Mouse (Mus musculus) limb, embryonic 10.5 days (tissue): ENCODE results near the gene Rab1b. TPM values are rescaled to one million over a fixed set of nuclear protein-coding genes. Genes with fewer than 3 reads are reported as not detected.
A peak's percentile ranks its signal among the peaks of the same experiment; 100 is the strongest.

Experiments
- DNase-seq: peaks from one replicate; pipeline ENCODE4 v3.0.0-alpha.2; 2017; ENCODE audit warnings: low spot score
- H3K27ac ChIP-seq: fragments of 300-500 bp; sonication (generic); 2 replicates; pipeline ENCODE4 v1.5.1; 2016; ENCODE audit warnings: mild to moderate bottlenecking
- H3K27me3 ChIP-seq: fragments of 300-500 bp; sonication (generic); 2 replicates; pipeline ENCODE4 v1.6.1; 2016; ENCODE audit warnings: low read depth, mild to moderate bottlenecking; ENCODE audit not compliant: poor library complexity, severe bottlenecking
- H3K36me3 ChIP-seq: fragments of 300-500 bp; sonication (generic); 2 replicates; pipeline ENCODE4 v1.6.1; 2016; ENCODE audit warnings: mild to moderate bottlenecking, moderate library complexity
- H3K4me1 ChIP-seq: fragments of 300-500 bp; sonication (generic); 2 replicates; pipeline ENCODE4 v1.6.1; 2016
- H3K4me3 ChIP-seq: fragments of 300-500 bp; sonication (generic); 2 replicates; pipeline ENCODE4 v1.5.1; 2016; ENCODE audit warnings: mild to moderate bottlenecking, moderate library complexity
- H3K9me3 ChIP-seq: fragments of 300-500 bp; sonication (generic); replicated peaks from 2 replicates; pipeline ENCODE4 v1.6.1; 2016; ENCODE audit warnings: mild to moderate bottlenecking
- WGBS: fragments of 180-500 bp; shearing (Covaris S2); methylation state at CpG from one replicate; pipeline ENCODE4 v1.1.7; 2016; 5-methylcytosine and 5-hydroxymethylcytosine counted together
- polyA plus RNA-seq: library from polyadenylated mRNA; unstranded; fragments of >200 nt; fragmentation: Nextera tagmentation; extraction: Ambion mirVana; gene quantifications from 2 replicates; pipeline ENCODE4 v1.2.1, GENCODE M21; 2016

Gene Rab1b
- polyA plus RNA-seq, 1 experiment from 2014 or later, result 296 TPM

DNA sequence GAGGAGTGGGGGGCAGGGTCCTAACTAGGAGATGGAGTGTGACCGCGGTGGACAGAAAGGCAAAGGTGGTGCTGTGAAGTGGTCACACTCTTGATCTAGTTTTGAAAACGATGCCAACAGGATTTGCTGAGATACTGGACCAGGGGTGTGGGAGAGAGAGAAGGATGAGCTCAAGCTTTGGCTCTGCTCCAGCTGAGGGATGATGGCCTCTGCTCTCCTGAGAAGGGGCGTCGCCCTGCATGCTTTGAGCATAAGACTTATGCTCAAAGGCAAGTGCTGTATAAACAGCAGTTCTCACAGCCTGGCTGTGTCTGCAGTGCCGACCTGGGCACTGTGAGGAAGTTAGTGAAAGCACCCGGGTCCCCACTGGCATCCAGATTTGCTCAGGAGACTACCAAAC, 41.8 kb downstream of the Rab1b start:
- Histone ChIP-seq H3K9me3 (no peaks in the 10 kb centered on the region), H3K4me3 (no peak overlapping the region), H3K27ac (peak overlapping the region; percentile 70), H3K27me3 (0 out of 2 replicates have a peak, but pooled peaks cover 12% of the 10 kb centered on the region), H3K4me1 (peaks cover 82% of the 10 kb centered on the region), H3K36me3 (no peaks in the 10 kb centered on the region)
- 76% methylated on average over 7 of the region's 7 CpGs for WGBS
- DNase-seq, result no peak

DNA sequence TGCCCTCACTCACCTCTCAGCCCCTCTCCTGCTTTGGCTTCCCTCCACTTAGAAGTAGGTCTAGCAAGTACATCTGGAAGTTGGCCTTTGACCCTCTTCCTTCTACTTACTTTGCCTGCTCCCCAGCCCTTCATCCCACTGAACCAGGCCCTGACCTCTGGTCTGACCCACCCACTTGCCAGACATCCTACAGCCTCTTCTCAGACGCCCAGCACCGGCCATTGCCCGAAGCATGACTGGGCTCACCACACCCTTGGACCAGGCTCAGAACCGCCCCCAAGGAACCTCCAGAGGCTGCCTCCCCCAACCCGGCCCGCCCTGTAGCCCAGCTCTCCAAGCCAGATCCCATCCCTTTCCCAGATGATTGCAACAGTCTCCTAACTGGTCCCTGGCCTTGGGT, 44.4 kb downstream of the Rab1b start:
- peak overlapping the region; percentile 6; the same call in 1 of the 2 replicates for H3K4me3 ChIP-seq
- 33% methylated on average over 6 of the region's 6 CpGs for WGBS
- peak overlapping the region; percentile 72 for H3K27ac ChIP-seq
- no peaks in the 10 kb centered on the region for H3K27me3 ChIP-seq
- DNase-seq, result no peak
- H3K9me3 ChIP-seq, result no peaks in the 10 kb centered on the region
- no peaks in the 10 kb centered on the region for H3K36me3 ChIP-seq
- peaks cover 82% of the 10 kb centered on the region for H3K4me1 ChIP-seq

DNA sequence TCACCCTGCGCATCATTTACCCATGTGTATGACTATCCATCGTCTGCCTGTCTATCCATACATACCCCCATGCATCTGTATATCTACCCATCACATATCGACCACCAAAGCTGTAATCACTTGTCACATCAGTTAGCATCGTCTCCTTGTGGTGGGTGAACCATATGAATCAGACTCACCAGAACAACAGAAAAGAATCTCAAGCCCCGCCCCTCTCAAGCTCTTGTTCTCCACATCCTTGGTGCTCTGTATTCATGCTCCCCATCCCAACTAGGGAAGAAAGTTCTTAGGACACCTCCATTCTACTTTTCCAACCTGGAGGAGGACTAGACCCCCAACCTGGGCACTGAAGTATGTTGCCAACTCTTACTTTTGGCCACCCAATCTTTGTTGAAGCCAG, 44.8 kb downstream of the Rab1b start:
- H3K36me3 ChIP-seq, result no peaks in the 10 kb centered on the region
- no peak for DNase-seq
- no peaks in the 10 kb centered on the region for H3K9me3 ChIP-seq
- WGBS, result 88% methylated on average over 5 of the region's 5 CpGs
- peaks cover 80% of the 10 kb centered on the region for H3K4me1 ChIP-seq
- peak overlapping the region; percentile 72 for H3K27ac ChIP-seq
- no peaks in the 10 kb centered on the region for H3K27me3 ChIP-seq
- 0 out of 2 replicates have a peak overlapping the region, but pooled peaks have one; percentile 6 for H3K4me3 ChIP-seq

DNA sequence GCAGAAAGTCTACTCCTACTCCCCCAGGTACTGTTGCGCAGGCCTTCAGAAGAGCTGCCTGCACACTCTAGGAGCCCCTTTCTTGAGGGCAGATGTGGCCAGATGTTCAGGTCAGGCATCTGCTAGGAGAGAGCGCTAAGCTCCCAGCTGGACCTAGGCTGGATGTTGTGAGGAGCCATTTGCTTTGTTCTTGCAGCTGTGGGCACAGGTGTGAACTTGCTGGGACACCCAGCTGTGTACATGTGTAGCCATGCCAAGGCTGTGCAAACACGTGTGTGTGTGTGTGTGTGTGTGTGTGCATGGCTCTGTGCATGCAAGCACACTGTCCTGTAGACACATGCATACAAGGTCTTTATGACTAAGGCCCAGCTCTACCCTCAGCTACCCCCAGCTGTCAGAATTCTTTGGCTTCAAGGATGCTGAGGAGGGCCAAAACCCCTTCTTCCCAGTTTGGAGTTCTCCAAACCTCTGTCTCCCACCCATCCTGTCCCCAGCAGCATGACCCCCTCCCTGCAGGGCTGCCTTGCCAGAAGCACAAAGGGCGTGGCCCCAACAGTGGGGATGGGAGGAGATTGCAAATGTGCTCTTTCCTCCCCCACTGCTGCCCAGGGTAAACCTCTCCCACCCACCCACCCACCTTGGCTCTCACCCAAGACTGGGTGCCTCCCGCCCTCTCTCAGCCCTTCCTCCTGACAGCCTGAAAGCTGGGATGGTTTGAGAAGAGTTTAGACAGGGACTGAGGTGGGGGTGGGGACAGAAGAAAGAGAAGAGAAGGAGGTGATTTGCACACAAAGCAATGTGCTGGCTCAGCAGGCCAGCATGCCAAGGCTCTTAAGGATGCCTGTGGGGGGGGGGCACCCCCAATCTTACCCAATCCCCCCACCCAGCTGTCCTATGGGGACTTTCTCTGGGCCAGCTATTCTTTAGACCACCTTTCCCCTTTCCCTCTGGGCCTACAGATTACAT, 46.2 kb downstream of the Rab1b start:
- DNase-seq, result peak; percentile 61
- WGBS, result 31% methylated on average over 5 of the region's 5 CpGs

DNA sequence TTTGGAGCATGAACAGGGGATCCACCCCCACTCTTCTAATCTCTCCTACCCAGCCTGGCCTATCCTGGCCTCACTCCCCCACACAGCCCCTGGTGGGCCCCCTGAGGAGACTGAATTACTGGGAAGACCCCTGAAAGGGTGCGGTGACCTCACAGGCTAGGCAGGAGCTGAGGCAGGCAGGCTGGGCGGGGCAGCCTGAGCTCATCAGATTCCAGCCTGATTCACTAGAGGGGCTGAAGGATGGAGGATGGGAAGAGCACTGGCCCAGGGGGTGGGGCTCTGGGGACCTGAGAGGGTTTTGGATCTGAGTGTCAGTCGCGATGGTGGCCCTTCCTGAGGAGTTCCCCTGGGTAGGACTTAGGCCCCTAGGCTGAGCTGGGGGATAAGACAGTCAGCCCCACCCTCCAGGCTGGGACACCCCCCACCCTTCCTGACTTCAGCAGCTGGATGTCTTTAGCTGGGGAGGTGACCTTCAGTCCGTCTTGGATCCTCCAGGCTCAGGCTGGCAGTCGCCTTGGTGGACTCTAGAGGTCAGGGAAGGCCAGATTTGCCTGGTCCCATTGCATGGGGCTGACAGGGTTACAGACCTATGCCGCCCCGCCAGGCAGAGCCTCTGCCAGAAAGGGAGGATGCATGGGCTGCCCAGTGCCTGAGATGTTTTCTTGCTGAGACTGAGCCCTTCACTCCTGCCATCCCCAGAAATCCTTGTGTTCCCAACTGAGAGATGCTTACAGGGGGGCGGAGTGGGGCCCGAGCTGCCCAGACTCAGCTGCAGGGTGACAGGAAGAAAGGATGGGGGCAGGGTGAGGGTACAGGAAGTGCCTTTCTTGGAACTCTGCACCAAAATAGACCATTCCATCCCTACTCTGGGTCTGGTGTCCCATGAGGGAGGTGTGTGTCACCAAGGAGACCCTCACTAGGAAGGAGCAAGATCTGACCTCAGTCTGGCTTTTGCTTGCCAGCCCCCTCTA, 47.8 kb downstream of the Rab1b start:
- Histone ChIP-seq H3K4me1 (peaks cover 69% of the 10 kb centered on the region), H3K9me3 (no peaks in the 10 kb centered on the region), H3K4me3 (peak overlapping the region; percentile 25), H3K27me3 (peaks cover 15% of the 10 kb centered on the region), H3K27ac (peak overlapping the region; percentile 82), H3K36me3 (no peaks in the 10 kb centered on the region)
- DNase-seq, result no peak
- 12% methylated on average over 10 of the region's 10 CpGs for WGBS

More for the DNA sequence above, 46.2 kb downstream of the Rab1b start:
- Histone ChIP-seq H3K36me3 (no peaks in the 10 kb centered on the region), H3K4me3 (0 out of 2 replicates have a peak overlapping the region, but pooled peaks have one; percentile 4), H3K4me1 (peaks cover 83% of the 10 kb centered on the region), H3K27me3 (0 out of 2 replicates have a peak, but pooled peaks cover under 1% of the 10 kb centered on the region), H3K9me3 (no peaks in the 10 kb centered on the region), H3K27ac (peak overlapping the region; percentile 82)

DNA sequence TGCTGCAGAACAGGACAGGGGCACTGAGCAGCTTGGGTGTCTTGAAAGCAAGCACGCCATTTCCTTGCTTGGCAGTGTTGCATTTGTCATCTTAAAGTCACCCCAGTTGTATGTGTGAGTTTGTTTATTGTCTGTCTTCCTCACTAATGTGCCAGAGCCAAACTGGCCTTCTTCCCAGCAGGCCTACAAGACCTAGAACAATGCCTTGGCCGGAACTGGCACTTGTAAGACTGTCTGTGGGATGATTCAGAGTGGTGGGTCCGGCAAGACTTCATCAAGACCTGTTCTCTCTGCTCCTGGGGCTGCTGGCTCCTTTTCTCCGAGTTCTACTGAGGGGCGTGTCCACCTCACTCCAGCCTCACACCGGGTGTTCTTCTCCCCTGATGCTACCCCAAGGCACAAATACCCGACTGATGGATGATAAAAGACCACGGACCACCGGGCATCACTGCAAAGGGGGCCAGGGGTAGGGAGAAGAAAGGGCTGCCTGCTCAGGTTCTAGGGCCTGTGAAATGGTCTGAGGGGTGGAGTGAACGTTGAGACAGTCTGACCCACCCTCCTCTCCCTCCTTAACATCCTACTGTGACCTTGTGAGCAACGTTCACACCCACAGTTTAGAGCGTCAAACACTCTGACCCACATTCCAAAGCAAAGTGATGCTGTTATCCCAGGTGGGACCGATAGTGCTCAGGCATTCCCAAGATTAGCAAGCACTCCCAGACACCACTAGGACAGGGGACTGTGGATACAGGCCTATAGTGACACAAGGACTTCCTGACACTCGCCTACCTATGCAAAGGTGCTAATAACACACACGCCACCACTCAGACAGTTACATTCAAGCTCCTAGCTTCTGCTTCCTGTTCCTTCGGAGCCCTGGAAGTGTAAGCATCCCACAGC, 48.7 kb downstream of the Rab1b start:
- H3K4me3 ChIP-seq, result peak overlapping the region; percentile 25; the same call in 1 of the 2 replicates
- no peaks in the 10 kb centered on the region for H3K9me3 ChIP-seq

DNA sequence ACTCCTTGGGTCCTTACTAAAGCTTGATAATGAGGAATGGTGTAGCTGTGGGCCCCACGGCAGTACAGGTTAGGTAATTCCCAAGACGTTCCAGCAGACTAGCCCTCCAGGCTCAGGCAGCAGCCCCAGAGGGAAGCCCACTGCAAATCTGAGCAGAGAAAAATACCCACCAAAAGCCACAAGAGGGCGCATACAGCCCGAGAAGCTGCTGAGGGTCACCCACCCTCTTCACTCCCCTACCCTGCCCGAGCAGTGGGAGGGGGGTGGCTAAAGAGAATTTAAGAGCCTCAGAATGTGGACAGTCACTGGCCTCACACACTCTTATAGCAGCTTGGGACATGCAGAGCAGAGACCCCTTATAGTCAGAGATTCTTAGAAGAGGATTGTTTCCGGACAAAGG, 50.6 kb downstream of the Rab1b start:
- Histone ChIP-seq H3K9me3 (no peaks in the 10 kb centered on the region), H3K27me3 (peaks cover 43% of the 10 kb centered on the region), H3K36me3 (no peaks in the 10 kb centered on the region), H3K4me1 (peaks cover 70% of the 10 kb centered on the region), H3K27ac (peak overlapping the region; percentile 78), H3K4me3 (peak overlapping the region; percentile 29)
- peak; percentile 83 for DNase-seq
- WGBS, result 11% methylated on average over 6 of the region's 6 CpGs

More for the DNA sequence above, 48.7 kb downstream of the Rab1b start:
- DNase-seq, result peak; percentile 29
- Histone ChIP-seq H3K27me3 (peaks cover 25% of the 10 kb centered on the region), H3K36me3 (no peaks in the 10 kb centered on the region), H3K4me1 (peaks cover 68% of the 10 kb centered on the region), H3K27ac (peak overlapping the region; percentile 82)
- WGBS, result 22% methylated on average over 16 of the region's 16 CpGs

DNA sequence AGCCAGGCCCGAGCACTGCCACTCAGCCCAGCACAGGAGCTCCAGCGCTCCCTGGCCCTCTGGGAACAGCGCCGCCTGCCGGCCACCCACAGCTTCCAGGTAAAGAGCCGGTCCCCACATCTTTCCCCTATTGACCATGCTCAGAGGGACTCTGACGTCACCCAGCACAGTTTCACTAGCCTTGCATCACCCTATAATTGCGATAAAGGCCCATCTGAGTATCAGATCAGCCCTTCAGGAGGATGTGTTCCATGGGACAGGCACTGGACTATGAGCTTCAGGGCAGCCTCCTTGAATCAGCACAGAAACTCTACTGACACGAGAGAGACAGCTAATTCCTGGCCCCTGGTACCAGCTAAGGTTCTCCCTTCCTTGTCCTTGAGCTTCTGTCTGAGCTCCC, 53.0 kb downstream of the Rab1b start:
- Histone ChIP-seq H3K4me3 (no peak overlapping the region), H3K27me3 (peaks cover 62% of the 10 kb centered on the region), H3K4me1 (peaks cover 65% of the 10 kb centered on the region), H3K9me3 (no peaks in the 10 kb centered on the region), H3K27ac (no peak overlapping the region; the same call in 1 of the 2 replicates), H3K36me3 (peaks cover 12% of the 10 kb centered on the region)
- DNase-seq, result peak; percentile 90
- WGBS, result 17% methylated on average over 9 of the region's 9 CpGs

DNA sequence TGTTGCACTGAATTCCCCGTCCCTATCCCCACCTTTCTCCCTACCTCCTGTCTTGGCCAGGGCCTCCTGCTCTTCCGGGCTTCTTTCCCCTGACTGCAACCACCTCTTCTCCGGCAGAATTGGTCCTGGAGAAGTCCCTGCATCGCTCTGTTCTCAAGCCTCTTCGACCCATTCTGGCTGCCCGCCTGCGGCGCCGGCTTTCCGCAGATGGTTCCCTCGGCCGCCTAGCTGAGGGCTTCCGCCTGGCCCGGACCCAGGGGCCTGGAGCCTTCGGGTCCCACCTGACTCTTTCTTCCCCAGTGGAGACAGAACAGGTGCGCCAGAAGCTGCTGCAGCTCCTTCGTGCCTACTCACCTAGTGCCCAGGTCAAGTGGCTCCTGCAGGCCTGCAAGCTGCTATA, 54.0 kb downstream of the Rab1b start:
- Histone ChIP-seq H3K9me3 (no peaks in the 10 kb centered on the region), H3K27ac (peak overlapping the region; percentile 50; the same call in 1 of the 2 replicates), H3K4me3 (no peak overlapping the region), H3K36me3 (peaks cover 23% of the 10 kb centered on the region), H3K27me3 (peaks cover 62% of the 10 kb centered on the region), H3K4me1 (peaks cover 55% of the 10 kb centered on the region)
- DNase-seq, result no peak
- 49% methylated on average over 17 of the region's 17 CpGs for WGBS

DNA sequence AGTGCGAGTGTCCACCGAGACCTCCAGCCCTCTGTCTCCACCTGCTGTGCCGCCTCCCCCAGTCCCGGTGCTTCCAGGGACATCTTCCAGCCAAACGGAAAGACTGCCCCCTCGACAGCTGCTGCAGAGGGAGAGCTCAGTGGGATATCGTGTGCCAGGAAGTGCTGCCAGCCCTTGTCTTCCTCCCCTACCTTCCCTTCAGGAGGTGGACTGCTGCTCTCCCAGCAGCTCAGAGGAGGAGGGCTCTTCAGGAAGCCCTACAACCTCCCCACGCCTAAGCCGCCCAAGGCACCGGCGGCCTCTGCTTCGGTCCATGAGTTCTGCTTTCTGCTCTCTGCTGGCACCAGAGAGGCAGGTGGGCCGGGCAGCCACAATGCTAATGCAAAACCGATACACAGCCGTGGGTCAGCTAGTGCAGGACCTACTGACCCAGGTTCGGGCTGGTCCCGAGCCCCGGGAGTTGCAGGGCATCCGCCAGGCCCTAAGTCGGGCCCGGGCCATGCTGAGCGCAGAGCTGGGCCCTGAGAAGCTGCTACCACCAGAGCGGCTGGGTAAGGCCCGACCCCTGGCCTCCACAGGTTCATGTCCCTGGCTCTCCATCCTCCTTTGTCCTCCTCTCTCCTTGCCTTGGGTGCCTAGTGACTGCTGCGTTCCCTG, 54.6 kb downstream of the Rab1b start:
- Histone ChIP-seq H3K36me3 (peaks cover 28% of the 10 kb centered on the region), H3K4me3 (peak overlapping the region; percentile 41; the same call in 1 of the 2 replicates), H3K27me3 (peaks cover 62% of the 10 kb centered on the region), H3K27ac (peak overlapping the region; percentile 50; the same call in 1 of the 2 replicates), H3K4me1 (peaks cover 51% of the 10 kb centered on the region), H3K9me3 (no peaks in the 10 kb centered on the region)
- DNase-seq, result no peak
- WGBS, result 21% methylated on average over 25 of the region's 25 CpGs

DNA sequence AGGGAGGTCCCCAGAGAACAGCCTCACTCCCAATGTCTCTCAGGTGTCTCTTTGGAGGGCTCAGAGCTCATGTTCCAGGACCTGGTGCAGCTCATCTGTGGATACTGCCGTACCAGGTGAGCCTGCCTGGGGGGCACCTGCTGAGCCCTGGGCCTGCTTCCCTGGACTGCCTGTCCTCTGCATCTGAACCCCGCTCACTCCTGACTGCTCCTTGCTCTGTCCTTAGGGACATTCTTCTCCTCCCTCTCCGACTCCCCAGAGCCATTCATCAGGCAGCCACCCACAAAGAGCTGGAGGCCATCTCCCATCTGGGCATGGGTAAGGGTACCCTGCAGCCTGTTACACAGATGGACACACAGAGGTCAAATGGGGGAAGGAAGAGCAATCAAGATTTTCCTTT, 55.4 kb downstream of the Rab1b start:
- peaks cover 44% of the 10 kb centered on the region for H3K4me1 ChIP-seq
- H3K36me3 ChIP-seq, result peaks cover 36% of the 10 kb centered on the region
- H3K27ac ChIP-seq, result peak overlapping the region; percentile 63

More for the DNA sequence above, 55.4 kb downstream of the Rab1b start:
- H3K27me3 ChIP-seq, result peaks cover 62% of the 10 kb centered on the region
- DNase-seq, result no peak
- no peaks in the 10 kb centered on the region for H3K9me3 ChIP-seq
- peak overlapping the region; percentile 41 for H3K4me3 ChIP-seq
- WGBS, result 41% methylated on average over 3 of the region's 3 CpGs
